Mouse (Mus musculus) heart, embryonic 15.5 days (tissue): ENCODE results near the gene Phkg1. TPM values are rescaled to one million over a fixed set of nuclear protein-coding genes. Genes with fewer than 3 reads are reported as not detected.
"Not testable (repeated sequence)": the region's sequence is repeated elsewhere in the genome, so short reads cannot be mapped to it uniquely, and the experiment has no call there.

ENCODE experiments used
- ATAC-seq: fragments of 200-750 bp; cut with Nextera tagmentation; replicated peaks from 2 replicates; pipeline ENCODE4 v1.8.0; 2017; ENCODE audit warnings: low read depth, moderate TSS enrichment; ENCODE audit not compliant: insufficient number of reproducible peaks, insufficient read depth, low FRiP score
- H3K27ac ChIP-seq: fragments of 300-500 bp; sonication (generic); 2 replicates; pipeline ENCODE4 v1.5.1; 2015; ENCODE audit warnings: mild to moderate bottlenecking, inconsistent platforms
- H3K27me3 ChIP-seq: fragments of 300-500 bp; sonication (generic); 2 replicates; pipeline ENCODE4 v1.6.1; 2015; ENCODE audit warnings: inconsistent platforms
- H3K36me3 ChIP-seq: fragments of 300-500 bp; sonication (generic); 2 replicates; pipeline ENCODE4 v1.6.1; 2015; ENCODE audit warnings: mild to moderate bottlenecking, inconsistent platforms
- H3K4me1 ChIP-seq: fragments of 300-500 bp; sonication (generic); replicated peaks from 2 replicates; pipeline ENCODE4 v1.6.1; 2015; ENCODE audit warnings: inconsistent platforms
- H3K4me2 ChIP-seq: fragments of 300-500 bp; sonication (generic); 2 replicates; pipeline ENCODE4 v1.6.1; 2015; ENCODE audit warnings: inconsistent platforms, mild to moderate bottlenecking, moderate library complexity
- H3K4me3 ChIP-seq: fragments of 300-500 bp; sonication (generic); 2 replicates; pipeline ENCODE4 v1.5.1; 2015; ENCODE audit warnings: mild to moderate bottlenecking, inconsistent platforms
- H3K9ac ChIP-seq: fragments of 300-500 bp; sonication (generic); 2 replicates; pipeline ENCODE4 v1.6.1; 2015; ENCODE audit warnings: mild to moderate bottlenecking, inconsistent platforms
- H3K9me3 ChIP-seq: fragments of 300-500 bp; sonication (generic); replicated peaks from 2 replicates; pipeline ENCODE4 v1.6.1; 2016; ENCODE audit warnings: inconsistent platforms
- WGBS: fragments of 180-500 bp; shearing (Covaris S2); methylation state at CpG from one replicate; pipeline ENCODE4 v1.1.7; 2015; ENCODE audit warnings: mixed read lengths; 5-methylcytosine and 5-hydroxymethylcytosine counted together
- polyA plus RNA-seq: library from polyadenylated mRNA; unstranded; fragments of >200 nt; fragmentation: Nextera tagmentation; extraction: Ambion mirVana; gene quantifications from 2 replicates; pipeline ENCODE4 v1.2.1, GENCODE M21; 2015

Gene Phkg1
- polyA plus RNA-seq, 1 experiment from 2014 or later: 2.3 TPM

GRCm38 (mm10) chr5:129924820-129925452 is 26.6 kb upstream of the Phkg1 start:
- no peak overlapping the region for H3K4me2 ChIP-seq
- no peaks in the 10 kb centered on the region for H3K27me3 ChIP-seq
- H3K36me3 ChIP-seq: no peaks in the 10 kb centered on the region
- no peak for ATAC-seq
- WGBS: 81% methylated on average over 8 of the region's 8 CpGs
- no peaks in the 10 kb centered on the region for H3K4me1 ChIP-seq
- H3K27ac ChIP-seq: no peak overlapping the region
- H3K9ac ChIP-seq: no peak overlapping the region
- H3K9me3 ChIP-seq: no peaks in the 10 kb centered on the region
- H3K4me3 ChIP-seq: no peak overlapping the region

DNA sequence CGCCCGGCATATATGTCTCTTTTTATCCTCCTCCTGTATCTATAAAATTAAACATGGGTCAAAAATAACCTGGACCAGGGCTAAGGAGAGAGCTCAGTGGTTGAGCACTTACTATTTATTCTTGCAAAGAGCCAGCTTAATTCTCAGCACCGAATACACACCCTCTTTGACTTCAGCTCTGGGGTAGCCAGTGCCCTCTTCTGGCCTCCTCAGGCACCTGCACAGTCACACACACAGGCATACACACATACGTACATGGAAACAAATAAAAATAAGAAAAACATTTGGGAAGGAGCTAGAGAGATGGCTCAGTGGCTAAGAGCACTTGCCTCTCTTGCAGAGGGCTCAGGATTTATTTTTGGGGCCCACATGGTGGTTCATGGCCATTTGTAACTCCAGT is 23.6 kb upstream of the Phkg1 start:
- H3K4me2 ChIP-seq: no peak overlapping the region

GRCm38 (mm10) chr5:129919320-129919719 is 21.0 kb upstream of the Phkg1 start:
- Histone ChIP-seq H3K36me3 (no peaks in the 10 kb centered on the region), H3K4me1 (no peaks in the 10 kb centered on the region), H3K9me3 (no peaks in the 10 kb centered on the region), H3K27ac (no peak overlapping the region), H3K4me3 (no peak overlapping the region), H3K9ac (no peak overlapping the region), H3K4me2 (no peak overlapping the region), H3K27me3 (no peaks in the 10 kb centered on the region)
- 62% methylated on average over 8 of the region's 8 CpGs for WGBS
- no peak for ATAC-seq

More for the DNA sequence above, 23.6 kb upstream of the Phkg1 start:
- ATAC-seq: no peak
- H3K9me3 ChIP-seq: no peaks in the 10 kb centered on the region
- no peak overlapping the region for H3K4me3 ChIP-seq
- H3K27ac ChIP-seq: no peak overlapping the region
- H3K36me3 ChIP-seq: no peaks in the 10 kb centered on the region
- 90% methylated on average over 4 of the region's 4 CpGs for WGBS
- H3K9ac ChIP-seq: no peak overlapping the region
- no peaks in the 10 kb centered on the region for H3K27me3 ChIP-seq
- no peaks in the 10 kb centered on the region for H3K4me1 ChIP-seq

DNA sequence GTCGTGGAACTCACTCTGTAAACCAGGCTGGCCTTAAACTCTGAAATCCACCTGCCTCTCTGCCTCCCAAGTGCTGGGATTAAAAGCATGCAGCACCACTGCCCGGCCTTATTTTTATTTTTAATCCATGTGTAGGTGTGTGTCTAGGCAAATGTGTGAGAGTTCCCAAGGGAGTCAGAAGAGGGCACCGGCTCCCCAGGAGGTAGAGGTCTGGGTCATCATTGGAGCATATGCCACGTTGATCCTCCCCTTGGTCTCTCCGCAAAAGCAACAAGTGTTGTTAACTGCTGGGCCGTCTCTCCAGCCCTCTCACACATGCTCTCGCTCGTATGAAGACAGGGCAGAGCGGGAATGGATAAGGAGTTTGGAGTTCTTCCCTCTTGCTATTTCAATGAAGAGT is 20.4 kb upstream of the Phkg1 start:
- 72% methylated on average over 9 of the region's 9 CpGs for WGBS
- Histone ChIP-seq H3K27me3 (no peaks in the 10 kb centered on the region), H3K27ac (no peak overlapping the region), H3K9ac (no peak overlapping the region), H3K9me3 (no peaks in the 10 kb centered on the region), H3K4me2 (no peak overlapping the region), H3K4me3 (no peak overlapping the region), H3K4me1 (no peaks in the 10 kb centered on the region), H3K36me3 (no peaks in the 10 kb centered on the region)
- ATAC-seq: no peak

DNA sequence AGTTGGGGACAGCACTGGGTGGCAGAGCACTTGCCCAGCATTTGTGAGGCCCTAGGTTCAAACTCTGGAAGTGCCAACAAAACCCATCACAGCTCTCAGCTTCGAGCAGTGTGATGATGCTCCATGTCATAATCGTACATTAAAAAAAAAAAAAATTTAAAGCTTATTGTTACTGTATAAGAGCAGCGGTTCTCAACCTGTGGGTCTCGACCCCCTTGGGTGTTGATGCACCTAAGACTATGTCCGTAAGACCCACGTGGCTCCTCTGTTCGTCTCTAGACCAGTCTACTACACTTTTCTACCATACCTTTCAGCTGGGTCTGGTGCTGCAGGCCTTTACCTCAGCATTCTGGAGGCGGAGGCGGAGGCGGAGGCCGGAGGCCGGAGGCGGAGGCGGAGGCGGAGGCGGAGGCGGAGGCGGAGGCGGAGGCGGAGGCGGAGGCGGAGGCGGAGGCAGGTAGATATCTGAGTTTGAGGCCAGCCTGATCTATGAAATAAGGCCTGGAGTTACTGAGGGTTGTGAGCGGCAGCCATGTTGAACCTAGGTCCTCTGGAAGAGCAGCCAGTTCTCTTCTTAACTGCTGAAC is 19.8 kb upstream of the Phkg1 start:
- no peak for ATAC-seq
- H3K9ac ChIP-seq: no peak overlapping the region
- no peak overlapping the region for H3K27ac ChIP-seq
- no peaks in the 10 kb centered on the region for H3K36me3 ChIP-seq
- WGBS: 84% methylated on average over 24 of the region's 24 CpGs
- H3K4me2 ChIP-seq: no peak overlapping the region
- H3K9me3 ChIP-seq: no peaks in the 10 kb centered on the region
- H3K27me3 ChIP-seq: no peaks in the 10 kb centered on the region
- H3K4me1 ChIP-seq: no peaks in the 10 kb centered on the region
- no peak overlapping the region for H3K4me3 ChIP-seq

- not testable (repeated sequence) for H3K9ac ChIP-seq, H3K36me3 ChIP-seq, H3K4me3 ChIP-seq, H3K27ac ChIP-seq, H3K4me1 ChIP-seq, H3K27me3 ChIP-seq, ATAC-seq, H3K4me2 ChIP-seq, H3K9me3 ChIP-seq
- WGBS: 80% methylated on average over 11 of the region's 11 CpGs
These were observed 17.1 kb upstream of the Phkg1 start for GRCm38 (mm10) chr5:129915491-129915890.

GRCm38 (mm10) chr5:129914024-129914423 is 15.7 kb upstream of the Phkg1 start:
- H3K4me3 ChIP-seq: no peak overlapping the region
- no peaks in the 10 kb centered on the region for H3K27me3 ChIP-seq
- H3K36me3 ChIP-seq: no peaks in the 10 kb centered on the region
- H3K27ac ChIP-seq: no peak overlapping the region
- 42% methylated on average over 2 of the region's 2 CpGs for WGBS
- no peak overlapping the region for H3K9ac ChIP-seq
- H3K4me2 ChIP-seq: no peak overlapping the region
- H3K9me3 ChIP-seq: no peaks in the 10 kb centered on the region
- ATAC-seq: no peak
- H3K4me1 ChIP-seq: no peaks in the 10 kb centered on the region; the same call in 1 of the 2 replicates

DNA sequence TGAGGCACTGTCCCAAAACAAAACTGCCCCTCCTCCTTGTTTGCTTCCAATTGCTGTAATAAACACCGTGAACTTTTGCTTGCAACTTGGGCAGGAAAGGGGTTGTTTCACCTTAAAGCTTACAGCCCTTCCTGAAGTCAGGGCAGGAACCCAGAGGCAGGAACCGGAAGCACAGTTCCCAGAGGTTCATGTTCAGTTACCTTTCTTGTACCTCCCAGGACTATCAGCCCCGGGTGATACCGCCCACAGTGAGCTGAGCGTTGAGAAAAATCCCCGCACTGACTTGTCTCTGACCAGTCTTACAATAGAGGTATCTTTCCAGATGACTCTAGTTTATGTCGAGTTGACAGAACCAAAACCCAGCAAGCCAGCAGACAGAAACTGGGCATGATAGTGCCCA is 11.2 kb upstream of the Phkg1 start:
- H3K27ac ChIP-seq: no peak overlapping the region
- H3K4me2 ChIP-seq: no peak overlapping the region
- H3K36me3 ChIP-seq: no peaks in the 10 kb centered on the region
- WGBS: 78% methylated on average over 7 of the region's 7 CpGs
- H3K9ac ChIP-seq: no peak overlapping the region
- H3K4me1 ChIP-seq: no peaks in the 10 kb centered on the region; the same call in 1 of the 2 replicates
- no peak for ATAC-seq
- no peak overlapping the region for H3K4me3 ChIP-seq
- no peaks in the 10 kb centered on the region for H3K9me3 ChIP-seq
- H3K27me3 ChIP-seq: no peaks in the 10 kb centered on the region

DNA sequence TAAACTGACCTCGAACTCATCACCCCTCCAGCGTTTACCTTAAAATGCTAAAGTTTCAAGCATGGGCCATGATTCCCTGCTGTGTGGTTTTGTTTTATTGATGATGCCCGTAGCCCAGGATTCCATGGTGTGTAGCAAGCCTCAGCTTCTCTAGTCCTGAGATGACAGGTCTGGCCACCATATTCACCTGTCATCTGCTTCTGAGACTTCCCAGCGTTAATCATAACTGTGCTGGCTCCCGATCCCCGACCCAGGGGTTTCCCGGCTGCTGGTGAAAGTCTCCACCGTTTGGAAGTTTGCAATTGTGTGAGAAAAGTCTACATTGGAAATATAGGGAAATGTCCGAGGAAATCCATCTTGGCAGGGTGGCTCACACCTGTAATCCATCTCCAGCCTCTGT is 10.8 kb upstream of the Phkg1 start:
- H3K27ac ChIP-seq: no peak overlapping the region; the same call in 1 of the 2 replicates
- no peaks in the 10 kb centered on the region for H3K9me3 ChIP-seq
- no peaks in the 10 kb centered on the region for H3K27me3 ChIP-seq
- H3K36me3 ChIP-seq: no peaks in the 10 kb centered on the region
- peak overlapping the region; percentile 83 for H3K4me2 ChIP-seq
- peak overlapping the region; percentile 72 for H3K4me3 ChIP-seq
- H3K4me1 ChIP-seq: no peaks in the 10 kb centered on the region; the same call in 1 of the 2 replicates
- no peak for ATAC-seq
- peak overlapping the region; percentile 80; the same call in 1 of the 2 replicates for H3K9ac ChIP-seq
- 70% methylated on average over 9 of the region's 9 CpGs for whole genome bisulfite sequencing

GRCm38 (mm10) chr5:129908242-129908965 is 10.1 kb upstream of the Phkg1 start, which contains the start of gene Nupr1l:
TSS of gene Nupr1l (plus strand) at chr5:129908540.
- whole genome bisulfite sequencing: under 1% methylated on average over 63 of the region's 63 CpGs
- Histone ChIP-seq H3K4me3 (peak within 1 kb of the TSS; percentile 72), H3K9me3 (no peaks in the 10 kb centered on the region), H3K27ac (peak within 1 kb of the TSS; percentile 93), H3K4me1 (no peaks in the 10 kb centered on the region; the same call in 1 of the 2 replicates), H3K4me2 (peak within 1 kb of the TSS; percentile 83), H3K27me3 (no peaks in the 10 kb centered on the region), H3K9ac (peak within 1 kb of the TSS; percentile 80), H3K36me3 (no peaks in the 10 kb centered on the region)
- peak; percentile 97 for ATAC-seq

GRCm38 (mm10) chr5:129907775-129908174 is 9.4 kb upstream of the Phkg1 start:
- Histone ChIP-seq H3K4me2 (peak overlapping the region; percentile 83), H3K4me1 (no peaks in the 10 kb centered on the region; the same call in 1 of the 2 replicates), H3K9me3 (no peaks in the 10 kb centered on the region), H3K27ac (no peak overlapping the region), H3K4me3 (peak overlapping the region; percentile 72), H3K27me3 (no peaks in the 10 kb centered on the region), H3K9ac (peak overlapping the region; percentile 80; the same call in 1 of the 2 replicates), H3K36me3 (no peaks in the 10 kb centered on the region)
- WGBS: 37% methylated on average over 4 of the region's 4 CpGs
- ATAC-seq: no peak
